Mouse (Mus musculus) heart, embryonic 11.5 days (tissue): ENCODE measurements at regions not wholly inside any gene's neighbourhood (a gene's known extent, or its start where the extent isn't known, plus 50 kb on each side); places are given as distances from the start of the nearest gene placed in this dataset.

Experiments
- ATAC-seq: fragments of 200-750 bp; cut with Nextera tagmentation; replicated peaks from 2 replicates; pipeline ENCODE4 v1.8.0; 2017; ENCODE audit warnings: moderate library complexity; ENCODE audit not compliant: insufficient number of reproducible peaks, low FRiP score, low TSS enrichment
- H3K27ac ChIP-seq: fragments of 300-500 bp; sonication (generic); 2 replicates; pipeline ENCODE4 v1.5.1; 2014; ENCODE audit warnings: mild to moderate bottlenecking, low read depth, low read length
- H3K27me3 ChIP-seq: fragments of 300-500 bp; sonication (generic); 2 replicates; pipeline ENCODE4 v1.6.1; 2014; ENCODE audit warnings: mild to moderate bottlenecking, low read length, mixed read lengths; ENCODE audit not compliant: control insufficient read depth, insufficient read depth
- H3K36me3 ChIP-seq: fragments of 300-500 bp; sonication (generic); 2 replicates; pipeline ENCODE4 v1.6.1; 2014; ENCODE audit warnings: mild to moderate bottlenecking, low read length, moderate library complexity, mixed read lengths; ENCODE audit not compliant: control insufficient read depth, insufficient read depth
- H3K4me1 ChIP-seq: fragments of 300-500 bp; sonication (generic); 2 replicates; pipeline ENCODE4 v1.6.1; 2014; ENCODE audit warnings: low read length; ENCODE audit not compliant: control insufficient read depth, insufficient read depth
- H3K4me2 ChIP-seq: fragments of 300-500 bp; sonication (generic); 2 replicates; pipeline ENCODE4 v1.6.1; 2014; ENCODE audit warnings: mild to moderate bottlenecking, moderate library complexity
- H3K4me3 ChIP-seq: fragments of 300-500 bp; sonication (generic); 2 replicates; pipeline ENCODE4 v1.5.1; 2014; ENCODE audit warnings: low read depth, low read length
- H3K9ac ChIP-seq: fragments of 300-500 bp; sonication (generic); 2 replicates; pipeline ENCODE4 v1.6.1; 2014; ENCODE audit warnings: mild to moderate bottlenecking, low read depth, low read length, moderate library complexity
- H3K9me3 ChIP-seq: fragments of 300-500 bp; sonication (generic); replicated peaks from 2 replicates; pipeline ENCODE4 v1.6.1; 2016; ENCODE audit warnings: low read length; ENCODE audit not compliant: control insufficient read depth
- whole genome bisulfite sequencing: fragments of 180-500 bp; shearing (Covaris S2); extraction: QIAGEN DNeasy Blood & Tissue Kit; methylation state at CpG from one replicate; pipeline ENCODE4 v1.1.7; 2014; ENCODE audit not compliant: insufficient replicate concordance; 5-methylcytosine and 5-hydroxymethylcytosine counted together

GRCm38 (mm10) chr14:111283681-111284461 is 391.0 kb upstream of the Slitrk5 start:
- no peaks in the 10 kb centered on the region for H3K4me1 ChIP-seq
- H3K4me2 ChIP-seq, result no peak overlapping the region
- WGBS, result 77% methylated on average over 10 of the region's 10 CpGs
- H3K27me3 ChIP-seq, result no peaks in the 10 kb centered on the region
- H3K27ac ChIP-seq, result no peak overlapping the region
- H3K9me3 ChIP-seq, result no peaks in the 10 kb centered on the region
- ATAC-seq, result no peak
- H3K4me3 ChIP-seq, result no peak overlapping the region
- H3K9ac ChIP-seq, result no peak overlapping the region
- H3K36me3 ChIP-seq, result no peaks in the 10 kb centered on the region

DNA sequence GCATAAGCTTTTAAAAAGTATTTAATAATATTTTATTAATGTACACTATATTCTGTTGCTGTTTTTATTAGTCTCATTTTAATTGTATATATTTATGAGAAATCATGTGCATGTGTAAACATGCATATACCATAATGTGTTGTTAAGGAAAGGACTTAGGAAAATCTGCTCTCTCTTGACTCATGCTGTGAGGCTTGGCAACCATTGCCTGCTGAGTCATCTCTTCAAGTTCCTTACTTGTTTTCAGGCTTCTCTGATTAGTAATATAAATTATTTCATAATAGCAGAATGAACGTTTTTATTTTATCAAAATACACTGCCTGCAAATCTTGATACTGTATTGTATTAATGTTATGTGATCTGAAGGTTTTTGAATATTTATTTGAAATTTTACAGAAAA is 388.9 kb upstream of the Slitrk5 start:
- WGBS, result 44% methylated on average over 1 of the region's 1 CpGs
- no peak for ATAC-seq
- Histone ChIP-seq H3K4me3 (no peak overlapping the region), H3K4me1 (no peaks in the 10 kb centered on the region), H3K27ac (no peak overlapping the region), H3K27me3 (no peaks in the 10 kb centered on the region), H3K9me3 (no peaks in the 10 kb centered on the region), H3K9ac (no peak overlapping the region), H3K36me3 (no peaks in the 10 kb centered on the region), H3K4me2 (no peak overlapping the region)

DNA sequence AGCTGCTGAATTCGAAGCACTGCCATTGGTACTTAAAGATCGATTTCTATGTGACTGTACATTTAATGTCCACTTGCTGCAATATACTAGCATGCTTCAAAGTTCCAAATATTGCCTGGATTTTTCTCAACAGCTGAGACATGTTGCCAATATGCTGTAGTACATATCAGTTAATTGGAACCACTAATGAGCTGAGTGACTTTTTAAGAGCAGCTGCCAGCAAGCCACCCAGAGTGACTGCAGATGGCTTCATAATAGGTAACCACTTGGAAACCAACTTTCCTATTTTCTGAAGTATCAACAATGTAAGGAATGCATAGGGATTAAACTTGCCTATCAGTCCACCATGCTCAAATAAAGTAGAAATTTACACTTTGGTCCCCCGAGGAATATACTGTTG is 379.4 kb upstream of the Slitrk5 start:
- Histone ChIP-seq H3K27ac (no peak overlapping the region), H3K9me3 (no peaks in the 10 kb centered on the region)

DNA sequence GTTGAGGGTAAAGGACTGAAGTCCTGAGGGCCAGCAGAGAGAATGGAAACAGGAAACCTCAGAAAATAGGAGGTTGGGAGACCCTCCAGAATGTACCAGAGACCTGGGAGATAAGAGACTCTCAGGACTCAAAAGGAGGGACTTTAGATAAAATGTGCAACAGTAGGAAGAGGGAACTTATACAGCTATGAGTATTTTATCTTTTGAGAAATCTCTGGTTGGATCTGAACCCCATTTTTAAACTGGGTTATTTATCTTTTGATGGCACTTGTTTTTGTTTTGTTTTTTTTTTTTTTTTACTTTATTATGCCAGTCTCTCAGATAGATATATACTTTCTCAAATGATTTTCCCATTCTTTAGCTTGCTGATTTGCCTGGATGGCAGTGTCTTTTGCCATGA is 377.1 kb upstream of the Slitrk5 start:
- no peaks in the 10 kb centered on the region for H3K27me3 ChIP-seq
- H3K36me3 ChIP-seq, result no peaks in the 10 kb centered on the region
- no peak overlapping the region for H3K4me2 ChIP-seq
- H3K9ac ChIP-seq, result no peak overlapping the region
- no peaks in the 10 kb centered on the region for H3K9me3 ChIP-seq
- no peak overlapping the region for H3K27ac ChIP-seq
- no peak overlapping the region for H3K4me3 ChIP-seq
- no peaks in the 10 kb centered on the region for H3K4me1 ChIP-seq
- ATAC-seq, result no peak

More for the DNA sequence above, 379.4 kb upstream of the Slitrk5 start:
- no peaks in the 10 kb centered on the region for H3K36me3 ChIP-seq
- H3K4me2 ChIP-seq, result no peak overlapping the region
- H3K9ac ChIP-seq, result no peak overlapping the region
- no peaks in the 10 kb centered on the region for H3K27me3 ChIP-seq
- H3K4me3 ChIP-seq, result no peak overlapping the region
- H3K4me1 ChIP-seq, result no peaks in the 10 kb centered on the region
- ATAC-seq, result no peak
- 86% methylated on average over 3 of the region's 3 CpGs for WGBS

- Histone ChIP-seq H3K36me3 (no peaks in the 10 kb centered on the region), H3K4me2 (no peak overlapping the region), H3K9ac (no peak overlapping the region), H3K27me3 (no peaks in the 10 kb centered on the region), H3K9me3 (no peaks in the 10 kb centered on the region), H3K27ac (no peak overlapping the region), H3K4me1 (no peaks in the 10 kb centered on the region), H3K4me3 (no peak overlapping the region)
- ATAC-seq, result no peak
- WGBS, result 82% methylated on average over 3 of the region's 3 CpGs
Observed at GRCm38 (mm10) chr14:111330570-111330969, 344.3 kb upstream of the Slitrk5 start.

GRCm38 (mm10) chr14:111353518-111353917 is 321.4 kb upstream of the Slitrk5 start:
- Histone ChIP-seq H3K27me3 (no peaks in the 10 kb centered on the region), H3K4me3 (no peak overlapping the region), H3K9me3 (no peaks in the 10 kb centered on the region), H3K9ac (no peak overlapping the region), H3K27ac (no peak overlapping the region), H3K36me3 (no peaks in the 10 kb centered on the region), H3K4me2 (no peak overlapping the region), H3K4me1 (no peaks in the 10 kb centered on the region)
- ATAC-seq, result no peak
- WGBS, result 76% methylated on average over 5 of the region's 5 CpGs

DNA sequence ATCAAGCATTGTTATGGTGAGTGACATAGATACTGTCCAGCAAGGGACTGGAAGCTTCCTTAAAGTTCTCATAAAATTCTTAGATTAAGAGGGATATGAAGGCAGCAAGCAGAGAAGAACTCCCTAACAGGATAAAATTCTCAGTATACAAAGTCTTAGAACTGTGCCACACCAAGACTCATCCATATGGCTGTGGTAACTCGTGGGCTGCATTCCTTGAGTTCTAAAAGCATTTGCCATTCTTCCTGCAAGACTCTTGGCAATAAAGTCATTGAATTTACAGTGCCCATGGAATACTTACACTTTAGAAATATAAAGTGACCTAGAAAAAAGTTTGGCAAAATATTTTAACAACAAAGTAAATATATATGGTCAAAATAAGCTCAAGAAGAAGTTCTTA is 278.1 kb upstream of the Slitrk5 start:
- Histone ChIP-seq H3K9me3 (no peaks in the 10 kb centered on the region), H3K27me3 (no peaks in the 10 kb centered on the region), H3K9ac (no peak overlapping the region), H3K27ac (no peak overlapping the region), H3K4me1 (no peaks in the 10 kb centered on the region), H3K4me2 (no peak overlapping the region), H3K4me3 (no peak overlapping the region), H3K36me3 (no peaks in the 10 kb centered on the region)
- ATAC-seq, result no peak
- 57% methylated on average over 1 of the region's 1 CpGs for WGBS

DNA sequence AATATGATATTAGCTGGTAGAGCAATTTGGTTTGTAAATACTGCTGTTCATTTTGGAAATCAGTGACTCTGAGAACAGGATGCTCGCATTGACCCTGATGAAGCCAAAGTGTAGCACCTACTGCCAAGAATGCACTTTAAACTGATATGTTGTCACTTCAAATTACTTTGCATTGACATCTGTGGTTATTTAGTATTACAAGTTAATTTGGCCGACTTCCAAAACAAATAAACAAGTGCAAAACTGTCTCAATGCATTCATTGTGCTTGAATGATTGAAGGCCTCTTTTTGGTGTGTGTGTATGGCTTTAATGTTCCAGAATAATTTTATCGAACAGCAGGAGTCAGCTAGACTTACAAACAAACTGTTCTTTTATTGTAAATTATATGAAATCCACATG is 274.1 kb upstream of the Slitrk5 start:
- H3K4me1 ChIP-seq, result no peaks in the 10 kb centered on the region
- H3K4me3 ChIP-seq, result no peak overlapping the region
- 61% methylated on average over 3 of the region's 3 CpGs for WGBS
- no peaks in the 10 kb centered on the region for H3K36me3 ChIP-seq
- no peaks in the 10 kb centered on the region for H3K9me3 ChIP-seq
- H3K27me3 ChIP-seq, result no peaks in the 10 kb centered on the region
- ATAC-seq, result no peak
- H3K27ac ChIP-seq, result no peak overlapping the region
- H3K4me2 ChIP-seq, result no peak overlapping the region
- H3K9ac ChIP-seq, result no peak overlapping the region

DNA sequence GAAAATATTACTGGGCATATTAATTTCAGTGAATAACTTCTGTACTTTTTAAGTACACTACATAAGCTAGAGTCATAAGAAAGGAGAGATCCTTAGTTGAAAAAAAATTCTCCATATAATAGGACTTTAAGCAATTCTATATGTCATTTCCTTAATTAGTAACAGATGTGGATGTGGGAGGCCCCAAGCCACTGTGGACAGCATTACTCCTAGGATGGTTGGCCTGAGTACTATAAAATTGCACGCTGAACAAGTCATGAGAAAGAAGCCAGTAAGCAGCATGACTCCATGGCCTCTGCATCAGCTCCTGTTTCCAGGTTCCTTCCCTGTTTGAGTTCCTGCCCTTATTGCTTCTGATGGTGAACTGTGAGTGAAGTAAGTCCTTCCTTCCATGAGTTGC is 272.4 kb upstream of the Slitrk5 start:
- 67% methylated on average over 1 of the region's 1 CpGs for WGBS
- Histone ChIP-seq H3K36me3 (no peaks in the 10 kb centered on the region), H3K9me3 (no peaks in the 10 kb centered on the region), H3K4me1 (no peaks in the 10 kb centered on the region), H3K27me3 (no peaks in the 10 kb centered on the region), H3K27ac (no peak overlapping the region), H3K4me2 (no peak overlapping the region), H3K9ac (no peak overlapping the region), H3K4me3 (no peak overlapping the region)
- ATAC-seq, result no peak
